Mouse (Mus musculus): Measurements from ENCODE around the gene Caskin2.

DNA sequence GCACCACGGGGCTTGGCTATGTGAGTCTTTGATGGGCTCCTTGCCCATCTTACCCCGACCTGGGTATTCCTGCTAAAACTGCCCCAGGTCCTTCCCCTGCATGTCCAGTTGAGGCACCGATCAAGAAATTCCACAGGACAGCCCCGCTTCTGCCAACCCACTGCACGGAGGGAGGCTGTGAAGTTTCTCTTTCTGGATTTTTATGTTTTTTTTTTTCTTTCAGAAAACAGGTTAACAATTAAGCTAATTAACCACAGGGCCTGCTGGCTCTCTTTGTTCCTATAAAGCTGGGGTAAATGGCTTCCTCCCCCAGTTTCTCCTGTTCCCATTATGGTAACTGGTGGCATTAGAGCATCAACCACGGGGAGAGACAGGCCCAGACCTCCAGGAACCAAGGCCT lies 20.6 kb upstream of the Caskin2 start:
- no peak for TF ChIP-seq CTCF (IDR thresholded peaks at IDR 0.05; ENCODE audit: low read depth, low read length)
- no peak for TF ChIP-seq TAL1 (conservative IDR thresholded peaks at IDR 0.05; ENCODE audit: low read depth, low read length)

Data from G1E (cell line).